Mouse (Mus musculus) lung, postnatal 0 days (tissue): ENCODE measurements around the gene 2610044O15Rik8.

ENCODE experiments used
- CTCF ChIP-seq: IDR thresholded peaks from 2 replicates; pipeline ENCODE4 v1.5.1; 2016; ENCODE audit warnings: antibody characterized with exemption, mild to moderate bottlenecking
- EP300 ChIP-seq: IDR thresholded peaks from 2 replicates; pipeline ENCODE4 v1.6.1; 2016; ENCODE audit warnings: antibody characterized with exemption, mild to moderate bottlenecking, control low read depth

DNA sequence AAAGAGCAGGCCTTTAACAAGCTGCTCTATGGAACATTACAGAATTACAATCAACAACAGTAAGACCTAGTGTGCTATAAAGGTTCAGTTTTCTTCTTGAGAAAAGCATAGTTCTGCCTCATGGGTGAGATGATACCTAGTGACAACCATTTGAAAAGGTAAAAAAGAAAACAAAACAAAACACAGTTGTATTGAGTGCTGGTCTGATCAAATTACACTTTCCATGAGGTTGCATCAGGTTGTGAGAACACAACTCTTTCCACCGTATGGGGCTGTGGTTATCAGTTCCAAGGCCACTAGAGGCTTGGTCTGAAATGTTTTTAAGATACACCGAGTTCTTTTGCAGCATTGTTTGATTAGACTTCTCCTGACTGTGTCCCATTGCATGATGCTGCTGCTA is 30.1 kb upstream of the 2610044O15Rik8 start:
- TF ChIP-seq EP300 (no peak), CTCF (no peak)
